Mouse (Mus musculus) ES-E14 (cell line): ENCODE measurements around the gene Kcna10. TPM values are rescaled to one million over a fixed set of nuclear protein-coding genes. Genes with fewer than 3 reads are reported as not detected.

Experiments used
- DNase-seq: peaks from one replicate; pipeline ENCODE4 v3.0.0-alpha.2; 2013; ENCODE audit warnings: low read depth, low spot score
- H3K27ac ChIP-seq: 2 replicates; pipeline ENCODE4 v1.5.1; 2012; ENCODE audit warnings: low read depth, mild to moderate bottlenecking, low read length, moderate library complexity, mixed read lengths; ENCODE audit not compliant: poor library complexity, insufficient read depth, severe bottlenecking
- H3K36me3 ChIP-seq: 2 replicates; pipeline ENCODE4 v1.6.1; 2012; ENCODE audit warnings: mild to moderate bottlenecking, low read length, moderate library complexity, mixed read lengths; ENCODE audit not compliant: control insufficient read depth, poor library complexity, insufficient read depth, severe bottlenecking
- H3K4me1 ChIP-seq, 2 experiments: fragments of 150-350 bp in 1 of 2; sonication (generic) in 1 of 2; 2 replicates each; pipeline ENCODE4 v1.6.1; 2012; ENCODE audit warnings: low read length in 2 of 2, mild to moderate bottlenecking in 1 of 2, mixed read lengths in 1 of 2; ENCODE audit not compliant: control insufficient read depth in 2 of 2, insufficient read depth in 2 of 2, poor library complexity in 1 of 2
- H3K4me3 ChIP-seq, 2 experiments: fragments of 150-350 bp in 1 of 2; sonication (generic) in 1 of 2; 2 replicates each; pipeline ENCODE4 v1.5.1; 2012; ENCODE audit warnings: low read length in 2 of 2, low read depth in 1 of 2, mild to moderate bottlenecking in 1 of 2, mixed read lengths in 1 of 2; ENCODE audit not compliant: insufficient read depth in 1 of 2, poor library complexity in 1 of 2, severe bottlenecking in 1 of 2
- H3K9ac ChIP-seq: 2 replicates; pipeline ENCODE4 v1.6.1; 2012; ENCODE audit warnings: low read depth, mild to moderate bottlenecking, low read length, mixed read lengths; ENCODE audit not compliant: poor library complexity, insufficient read depth, severe bottlenecking
- H3K9me3 ChIP-seq: fragments of 150-350 bp; sonication (generic); 2 replicates; pipeline ENCODE4 v1.6.1; 2012; ENCODE audit warnings: low read depth, mild to moderate bottlenecking, low read length; ENCODE audit not compliant: control insufficient read depth, insufficient read depth
- CHD2 ChIP-seq: IDR thresholded peaks from 2 replicates; pipeline ENCODE4 v1.6.1; 2014; ENCODE audit warnings: mild to moderate bottlenecking, low read depth, low read length, inconsistent platforms
- HCFC1 ChIP-seq: IDR thresholded peaks from 2 replicates; pipeline ENCODE4 v1.6.1; 2012; ENCODE audit warnings: low read length, inconsistent platforms, borderline replicate concordance; ENCODE audit not compliant: insufficient read depth
- MAFK ChIP-seq: IDR thresholded peaks from 2 replicates; pipeline ENCODE4 v1.6.1; 2014; ENCODE audit warnings: mild to moderate bottlenecking, low read depth, low read length, inconsistent platforms; ENCODE audit not compliant: insufficient read depth
- ZC3H11A ChIP-seq: IDR thresholded peaks from 2 replicates; pipeline ENCODE4 v1.6.1; 2012; ENCODE audit warnings: low read depth, mild to moderate bottlenecking, inconsistent platforms, low read length, borderline replicate concordance
- ZNF384 ChIP-seq: IDR thresholded peaks from 2 replicates; pipeline ENCODE4 v1.6.1; 2012; ENCODE audit warnings: low read depth, low read length, inconsistent platforms
- in situ Hi-C, 2 experiments: fragments of 600-800 bp; cut with MboI; formaldehyde crosslinking; loops; one replicate each; pipeline ENCODE4 v1.15.1; 2025; ENCODE audit warnings: low sequenced_read_pairs in 2 of 2, inconsistent platforms in 1 of 2; ENCODE audit not compliant: unreplicated experiment in 2 of 2
- total RNA-seq: library from RNA; depleted of rRNA; stranded (reverse); fragments of 300-350 nt; gene quantifications from 2 replicates; pipeline ENCODE4 v1.2.3, GENCODE M21; 2012

Kcna10 gene
- total RNA-seq, 1 experiment: not detected

DNA sequence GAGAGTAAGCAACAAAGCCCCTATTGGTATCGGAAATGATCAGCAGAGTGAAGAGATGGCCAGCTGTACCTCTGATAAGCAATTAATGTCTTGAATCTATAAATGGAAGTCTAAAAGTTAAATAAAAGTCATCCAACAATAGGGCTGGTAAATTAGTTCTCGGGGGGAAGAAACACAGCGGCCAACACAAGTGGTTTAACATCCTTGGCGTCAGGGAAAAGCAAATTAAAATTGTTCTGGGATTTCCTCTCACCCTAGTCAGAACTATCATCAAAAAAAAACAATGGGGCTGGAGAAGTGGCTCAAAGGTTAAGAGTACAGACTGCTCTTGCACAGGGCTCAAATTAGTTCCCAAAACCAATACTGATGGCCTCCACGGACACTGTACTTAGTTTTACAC is 43.0 kb downstream of the Kcna10 start:
- H3K27ac ChIP-seq: no peak overlapping the region
- no peaks in the 10 kb centered on the region for H3K4me1 ChIP-seq
- no peak for DNase-seq
- in situ Hi-C loops: loop anchor here in 1 of 2 experiments (25.0 kb wide), 1 partner anchor 236 kb away; the partner anchor contains the start of gene Kcnc4
- H3K36me3 ChIP-seq: no peaks in the 10 kb centered on the region
- H3K4me3 ChIP-seq: no peak overlapping the region
- no peak overlapping the region for H3K9ac ChIP-seq
- no peaks in the 10 kb centered on the region for H3K9me3 ChIP-seq
- no peak for TF ChIP-seq HCFC1
- no peak for TF ChIP-seq MAFK
- no peak for TF ChIP-seq CHD2
- TF ChIP-seq ZC3H11A: no peak
- TF ChIP-seq ZNF384: no peak

DNA sequence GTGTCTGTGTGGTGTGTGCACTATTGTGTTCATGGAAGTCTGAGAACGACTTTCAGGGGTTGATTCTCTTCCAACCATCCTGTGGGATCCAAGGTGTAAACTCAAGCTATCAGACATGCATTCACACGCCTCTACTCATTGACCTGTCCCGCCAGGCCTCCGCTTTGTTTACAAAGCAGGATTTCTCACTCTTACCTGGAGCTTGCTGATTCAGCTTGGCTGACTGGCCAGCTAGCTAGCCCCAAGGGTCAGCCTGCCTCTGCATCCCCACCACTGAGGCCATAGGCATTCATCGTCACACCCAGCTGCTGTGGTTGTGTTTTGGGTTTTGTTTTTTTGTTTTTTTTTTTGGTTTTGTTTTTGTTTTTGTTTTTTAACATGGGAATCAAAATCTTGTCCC is 46.4 kb downstream of the Kcna10 start:
- Histone ChIP-seq H3K9me3 (no peaks in the 10 kb centered on the region), H3K9ac (no peak overlapping the region), H3K4me1 (no peaks in the 10 kb centered on the region), H3K36me3 (no peaks in the 10 kb centered on the region), H3K27ac (no peak overlapping the region), H3K4me3 (no peak overlapping the region)
- in situ Hi-C loops: loop anchor here in 1 of 2 experiments (25.0 kb wide), 1 partner anchor 233 kb away; the partner anchor contains the start of gene Kcnc4
- no peak for TF ChIP-seq HCFC1
- TF ChIP-seq MAFK: no peak
- no peak for TF ChIP-seq CHD2
- TF ChIP-seq ZC3H11A: no peak
- no peak for TF ChIP-seq ZNF384
- no peak for DNase-seq

DNA sequence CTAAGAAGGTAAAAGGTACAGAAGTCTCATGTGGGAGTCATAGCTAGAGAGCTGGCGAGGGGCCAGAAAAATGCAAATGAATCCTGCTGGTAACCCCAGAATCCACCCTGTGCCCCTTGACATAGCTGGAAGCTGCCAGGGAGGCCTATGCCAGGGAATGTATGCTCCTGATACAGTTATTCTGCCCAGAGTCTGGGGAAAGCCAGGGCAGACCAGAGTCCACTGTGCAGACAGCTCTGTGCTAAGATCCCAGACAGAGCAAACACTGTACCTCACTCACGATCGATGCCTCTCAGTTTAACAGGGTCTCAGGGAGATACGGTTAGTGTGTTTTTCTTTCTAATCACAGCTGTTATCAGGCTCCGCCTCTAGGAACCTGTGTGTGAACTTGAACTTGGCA is 47.0 kb downstream of the Kcna10 start:
- no peak for DNase-seq
- Histone ChIP-seq H3K4me3 (no peak overlapping the region), H3K9me3 (no peaks in the 10 kb centered on the region), H3K36me3 (no peaks in the 10 kb centered on the region), H3K4me1 (no peaks in the 10 kb centered on the region), H3K27ac (no peak overlapping the region), H3K9ac (no peak overlapping the region)
- TF ChIP-seq HCFC1 (no peak), CHD2 (no peak), ZC3H11A (no peak), ZNF384 (no peak), MAFK (no peak)
- in situ Hi-C loops: loop anchor here (10.0 to 25.0 kb wide), 3 partner anchors 232 to 345 kb away; partner anchors contain the start of gene Kcnc4 (in 1 of the 2)

DNA sequence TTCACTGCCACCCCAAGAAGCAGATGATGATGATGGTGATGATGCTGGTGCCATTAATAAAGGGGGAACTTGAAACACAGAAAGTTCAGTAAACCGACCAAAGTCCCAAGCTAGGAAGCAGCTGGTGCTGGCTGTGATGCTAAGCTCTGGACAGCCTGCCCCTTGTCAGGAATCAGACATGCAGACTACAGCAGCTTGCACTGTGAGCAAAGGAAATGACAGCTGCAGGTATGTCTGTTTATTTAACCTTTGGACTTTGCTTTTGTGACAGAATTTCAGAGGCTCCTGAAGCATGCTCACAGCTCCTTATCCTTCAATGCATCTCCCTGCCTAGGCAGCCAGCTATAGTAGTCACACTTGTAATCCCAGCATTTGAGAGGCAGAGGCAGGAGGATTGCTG is 47.7 kb downstream of the Kcna10 start, which contains the start of gene A630076J17Rik:
Gene A630076J17Rik, plus strand, starts transcription at position 88 of the 400 bp plus-strand sequence.
- Histone ChIP-seq H3K27ac (no peak within 1 kb of the TSS), H3K36me3 (no peaks in the 10 kb centered on the region), H3K9ac (no peak within 1 kb of the TSS), H3K4me1 (no peaks in the 10 kb centered on the region), H3K4me3 (no peak within 1 kb of the TSS), H3K9me3 (no peaks in the 10 kb centered on the region)
- no peak for DNase-seq
- in situ Hi-C loops: loop anchor here (10.0 to 25.0 kb wide), 3 partner anchors 232 to 344 kb away; partner anchors contain the start of gene Kcnc4 (in 1 of the 2)
- no peak for TF ChIP-seq MAFK
- TF ChIP-seq ZC3H11A: no peak
- TF ChIP-seq ZNF384: no peak
- no peak for TF ChIP-seq CHD2
- TF ChIP-seq HCFC1: no peak

DNA sequence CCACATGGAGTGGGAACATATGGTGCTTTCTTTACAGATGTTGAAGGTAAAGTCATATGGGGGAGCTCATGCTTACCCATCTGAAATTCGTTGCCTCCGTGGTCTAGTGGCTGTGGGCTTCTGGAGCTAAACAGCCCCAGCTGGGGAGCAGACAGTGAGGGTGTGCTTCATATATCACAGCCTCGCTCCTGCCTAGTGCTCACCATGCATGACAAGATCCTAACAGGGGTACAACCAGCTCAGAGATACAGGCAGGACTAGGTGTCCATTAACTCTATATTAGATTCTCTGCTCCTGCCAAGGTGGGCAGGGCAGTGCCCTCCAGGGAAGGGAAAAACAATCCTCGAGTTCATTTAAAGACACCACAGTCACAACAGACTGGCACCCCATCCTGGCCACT is 48.3 kb downstream of the Kcna10 start:
- DNase-seq: no peak
- Histone ChIP-seq H3K36me3 (no peaks in the 10 kb centered on the region), H3K27ac (no peak overlapping the region), H3K4me1 (no peaks in the 10 kb centered on the region), H3K4me3 (no peak overlapping the region), H3K9me3 (no peaks in the 10 kb centered on the region), H3K9ac (no peak overlapping the region)
- TF ChIP-seq ZNF384 (no peak), MAFK (no peak), CHD2 (no peak), ZC3H11A (no peak)
- in situ Hi-C loops: loop anchor here (10.0 to 25.0 kb wide), 3 partner anchors 231 to 344 kb away; partner anchors contain the start of gene Kcnc4 (in 1 of the 2)
